Mouse (Mus musculus) ES-Bruce4 (cell line): ENCODE data around the gene Stim1. TPM values are rescaled to one million over a fixed set of nuclear protein-coding genes. Genes with fewer than 3 reads are reported as not detected.

Experiments
- H3K27ac ChIP-seq: 2 replicates; pipeline ENCODE4 v1.5.1; 2012; ENCODE audit warnings: low read length, inconsistent platforms; ENCODE audit not compliant: insufficient read depth
- H3K27me3 ChIP-seq: 2 replicates; pipeline ENCODE4 v1.6.1; 2012; ENCODE audit warnings: mild to moderate bottlenecking, low read length, inconsistent platforms; ENCODE audit not compliant: control insufficient read depth, poor library complexity, insufficient read depth, severe bottlenecking
- H3K36me3 ChIP-seq: 2 replicates; pipeline ENCODE4 v1.6.1; 2012; ENCODE audit warnings: inconsistent platforms, mild to moderate bottlenecking, low read length, moderate library complexity; ENCODE audit not compliant: control insufficient read depth, poor library complexity, insufficient read depth, severe bottlenecking
- H3K4me1 ChIP-seq: one replicate; pipeline ENCODE4 v1.8.1; 2011; ENCODE audit warnings: low read length; ENCODE audit not compliant: control insufficient read depth, insufficient read depth
- H3K4me3 ChIP-seq: 2 replicates; pipeline ENCODE4 v1.5.1; 2011; ENCODE audit warnings: low read depth, mild to moderate bottlenecking, low read length
- H3K9ac ChIP-seq: 2 replicates; pipeline ENCODE4 v1.6.1; 2012; ENCODE audit warnings: low read depth, mild to moderate bottlenecking, inconsistent platforms; ENCODE audit not compliant: poor library complexity, severe bottlenecking
- H3K9me3 ChIP-seq: replicated peaks from 2 replicates; pipeline ENCODE4 v1.6.1; 2012; ENCODE audit warnings: mild to moderate bottlenecking, low read length, inconsistent platforms; ENCODE audit not compliant: control insufficient read depth, poor library complexity, insufficient read depth, severe bottlenecking
- CTCF ChIP-seq: IDR thresholded peaks from one replicate; pipeline ENCODE4 v1.8.1; 2011; ENCODE audit warnings: low read depth, low read length
- EP300 ChIP-seq: IDR thresholded peaks from 2 replicates; pipeline ENCODE4 v1.6.1; 2011; ENCODE audit warnings: low read depth, low read length; ENCODE audit not compliant: insufficient read depth
- POLR2A ChIP-seq: IDR thresholded peaks from one replicate; pipeline ENCODE4 v1.8.1; 2011; ENCODE audit warnings: low read length; ENCODE audit not compliant: insufficient read depth
- polyA plus RNA-seq: library from polyadenylated mRNA; stranded (reverse); fragments of >200 nt; gene quantifications from 2 replicates; pipeline ENCODE4 v1.2.4, GENCODE M21; 2011; ENCODE audit warnings: low read depth; ENCODE audit not compliant: missing spikeins, insufficient read depth, insufficient read length

Stim1 gene
- polyA plus RNA-seq, 1 experiment, result 26.0 TPM

- no peaks in the 10 kb centered on the region for H3K9me3 ChIP-seq
- no peaks in the 10 kb centered on the region for H3K36me3 ChIP-seq
- no peak overlapping the region for H3K4me3 ChIP-seq
- H3K27me3 ChIP-seq, result no peaks in the 10 kb centered on the region
- TF ChIP-seq POLR2A (no peak), CTCF (no peak), EP300 (no peak)
- no peak overlapping the region for H3K27ac ChIP-seq
- no peaks in the 10 kb centered on the region for H3K4me1 ChIP-seq
- H3K9ac ChIP-seq, result no peak overlapping the region
These were observed 218.5 kb downstream of the Stim1 start for GRCm38 (mm10) chr7:102486105-102486504.

Other genes with a start within 250 kb of the Stim1 start
- gene Il18bp, start 249.1 kb upstream of the Stim1 start, polyA plus RNA-seq, result 6.3 TPM in 2 replicates
- 21.9 and 27.1 TPM in 2 replicates for gene Rnf121, start 202.3 kb upstream of the Stim1 start, polyA plus RNA-seq
- 43.9 and 54.2 TPM in 2 replicates for gene Xndc1, start 202.3 kb upstream of the Stim1 start, polyA plus RNA-seq
- gene Xntrpc, start 202.1 kb upstream of the Stim1 start, polyA plus RNA-seq, result 0.76 and 1.3 TPM in 2 replicates
- gene Trpc2, start 184.7 kb upstream of the Stim1 start, polyA plus RNA-seq, result not detected in 2 replicates
- 0.94 and 0.99 TPM in 2 replicates for gene Art1, start 166.1 kb upstream of the Stim1 start, polyA plus RNA-seq
- gene Art5, start 158.3 kb upstream of the Stim1 start, polyA plus RNA-seq, result 2.7 and 3.7 TPM in 2 replicates
- gene Chrna10, start 151.0 kb upstream of the Stim1 start, polyA plus RNA-seq, result not detected in 2 replicates
- 118 and 119 TPM in 2 replicates for gene Nup98, start 57.6 kb upstream of the Stim1 start, polyA plus RNA-seq
- gene Pgap2, start 57.6 kb upstream of the Stim1 start, polyA plus RNA-seq, result 48.9 and 55.0 TPM in 2 replicates
- gene Rhog, start 11.8 kb upstream of the Stim1 start, polyA plus RNA-seq, result 20.0 and 20.4 TPM in 2 replicates
- gene Rrm1, start 173.9 kb downstream of the Stim1 start, polyA plus RNA-seq, result 157 and 167 TPM in 2 replicates
- not detected in 2 replicates for gene Olfr543, start 213.9 kb downstream of the Stim1 start, polyA plus RNA-seq
- gene Olfr544, start 220.5 kb downstream of the Stim1 start, polyA plus RNA-seq, result not detected in 2 replicates
- not detected in 2 replicates for gene Olfr545, start 231.8 kb downstream of the Stim1 start, polyA plus RNA-seq